Mouse (Mus musculus): ENCODE results near the gene Timp3.
"Not testable (repeated sequence)": the region's sequence is repeated elsewhere in the genome, so short reads cannot be mapped to it uniquely, and the experiment has no call there.

Timp3 gene

DNA sequence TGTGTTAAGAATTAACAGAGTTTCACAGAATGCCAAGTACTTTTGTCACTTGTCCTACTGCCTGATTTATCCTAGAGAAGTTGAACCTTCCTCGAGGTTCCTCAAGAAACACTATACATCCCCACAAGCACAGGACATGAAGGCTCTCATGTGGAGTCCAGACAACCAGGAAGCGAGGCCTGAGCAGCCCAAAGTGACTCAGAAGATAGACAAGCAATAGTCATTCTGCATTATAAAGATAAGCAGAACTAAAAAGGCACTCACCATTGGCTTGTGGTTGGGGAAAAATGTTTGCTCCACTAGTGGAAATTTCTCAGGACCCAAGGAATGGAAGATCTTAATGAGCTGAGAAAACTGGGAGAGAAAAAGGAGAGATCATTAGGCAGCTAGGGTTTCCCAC, 51.1 kb downstream of the Timp3 start:
- no peak for DNase-seq (ENCODE audit: low read depth, low spot score)

DNA sequence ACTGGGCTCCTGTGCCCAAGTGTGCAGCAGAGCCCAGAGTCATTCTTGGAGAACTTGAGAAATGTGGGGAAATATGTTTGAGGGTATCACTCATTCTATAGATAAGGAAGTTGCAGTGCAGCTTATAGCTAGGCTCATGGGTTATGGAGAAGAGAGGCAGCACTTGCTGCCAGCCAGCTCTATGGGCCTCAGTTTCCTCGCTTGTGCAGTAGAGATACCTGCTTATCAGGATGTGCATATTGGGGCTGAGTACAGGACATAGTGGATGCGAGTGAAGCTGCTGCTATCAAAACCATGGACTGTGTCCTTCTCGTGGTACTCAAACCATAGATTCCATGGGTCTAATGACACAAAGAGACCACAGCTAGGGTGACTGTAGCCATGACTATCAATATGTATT, 52.3 kb downstream of the Timp3 start:
- DNase-seq (ENCODE audit: low read depth, low spot score), result no peak

DNA sequence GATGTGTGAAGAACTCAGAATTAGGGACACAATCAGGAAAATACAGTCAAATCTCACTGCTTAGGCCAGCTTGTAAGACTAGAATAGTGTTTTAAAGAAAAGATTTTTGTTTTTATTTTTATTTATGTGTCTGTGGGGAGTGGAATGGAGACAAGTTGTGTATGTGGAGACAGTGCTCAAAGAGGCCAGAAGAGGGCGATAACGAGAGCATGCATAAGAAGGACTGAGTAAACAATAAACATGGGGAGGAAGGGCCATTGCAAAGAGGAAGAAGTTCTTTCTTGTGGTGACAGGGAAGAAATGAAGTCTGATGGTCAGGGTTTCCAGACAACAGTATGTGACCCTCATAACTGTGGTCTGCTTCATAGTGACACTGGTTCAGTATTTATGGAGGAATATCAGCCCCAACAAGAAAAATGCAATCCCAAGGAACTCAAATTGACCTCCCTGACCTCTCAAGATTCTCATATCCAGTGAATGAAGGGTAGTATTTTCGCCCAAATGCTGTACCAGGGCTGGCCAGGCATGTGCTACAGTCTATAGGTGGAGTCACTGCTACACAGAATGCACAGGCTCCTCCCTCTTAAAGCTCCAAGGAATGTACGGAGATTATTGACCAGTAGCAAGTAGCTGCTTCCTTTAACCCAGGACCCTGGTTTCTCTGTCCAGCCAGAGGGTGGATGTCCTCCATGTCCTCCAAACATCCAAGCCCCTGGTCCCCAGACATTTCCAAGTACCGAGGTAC, 56.8 kb downstream of the Timp3 start:
- no peak for DNase-seq (ENCODE audit: low read depth, low spot score)

DNA sequence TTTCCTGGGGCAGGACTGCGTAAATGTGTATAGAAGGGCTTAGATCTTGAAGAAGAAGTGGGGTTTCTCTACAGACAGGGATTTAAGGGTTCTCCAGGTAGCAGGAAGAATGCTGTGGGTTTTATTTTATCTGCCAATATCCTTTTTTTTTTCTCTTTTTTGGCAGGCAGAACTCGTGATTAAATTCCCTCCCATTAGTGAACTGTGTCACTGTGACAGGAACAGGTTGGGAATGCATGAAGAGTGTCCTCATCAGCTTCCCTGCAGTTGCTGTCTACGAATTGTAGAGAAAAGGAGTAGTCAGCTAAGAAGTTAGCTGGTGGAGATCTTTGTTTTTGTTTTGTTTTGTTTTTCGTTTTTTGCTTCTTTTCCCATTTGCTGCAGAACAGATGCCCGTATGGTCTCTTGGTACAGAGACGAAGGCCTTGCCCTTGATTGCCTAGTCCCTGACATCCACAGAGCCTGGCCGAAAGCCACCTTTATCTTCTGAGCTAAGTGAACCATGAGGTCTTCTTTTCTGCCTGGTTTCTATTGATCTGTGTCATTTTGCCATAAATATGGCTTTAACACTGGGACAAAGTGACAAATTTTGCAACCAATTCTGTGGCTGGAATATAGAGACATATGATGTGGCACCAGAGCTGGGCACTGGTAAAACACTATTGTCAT, 58.3 kb downstream of the Timp3 start:
- no peak for DNase-seq (ENCODE audit: low read depth, low spot score)

DNA sequence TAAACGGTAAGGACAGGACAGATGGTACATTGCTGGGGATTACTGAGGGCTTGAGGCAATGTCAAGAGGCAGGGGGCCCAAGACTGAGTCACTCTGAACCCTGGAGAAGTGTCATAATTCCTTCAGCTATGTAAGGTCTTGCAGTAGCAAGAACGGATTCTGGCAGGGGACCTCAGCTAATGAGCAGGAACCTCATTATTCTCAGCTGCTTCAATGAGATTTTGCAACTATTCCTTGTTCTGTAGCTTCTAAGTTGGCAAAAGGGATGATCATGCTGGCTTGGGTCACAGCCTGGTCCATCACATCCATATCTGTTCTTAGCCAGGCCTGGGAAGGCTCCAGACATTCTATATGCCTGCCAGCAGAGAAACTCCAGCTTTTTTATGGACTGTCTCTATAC, 59.0 kb downstream of the Timp3 start:
- DNase-seq (ENCODE audit: low read depth, low spot score), result no peak

DNA sequence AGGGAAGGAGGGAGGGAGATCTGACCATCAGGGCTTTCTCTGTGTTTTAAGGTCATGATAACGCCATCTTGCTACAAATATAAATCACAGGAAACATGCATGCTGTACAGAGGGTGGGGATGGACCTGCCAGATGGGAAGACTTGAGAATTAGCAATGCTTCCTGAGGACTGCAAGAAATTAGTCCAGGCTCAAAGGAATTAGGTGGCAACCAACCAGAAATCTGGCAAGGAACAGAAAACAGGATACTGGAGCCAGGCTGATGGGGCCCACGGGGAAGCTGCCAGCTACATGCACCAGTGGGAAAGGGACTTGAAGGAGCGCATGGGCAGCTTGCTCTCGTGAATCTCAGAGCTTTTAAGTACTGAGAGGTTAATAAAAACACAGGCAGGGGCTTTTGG, 59.5 kb downstream of the Timp3 start:
- no peak for DNase-seq (ENCODE audit: low read depth, low spot score)

DNA sequence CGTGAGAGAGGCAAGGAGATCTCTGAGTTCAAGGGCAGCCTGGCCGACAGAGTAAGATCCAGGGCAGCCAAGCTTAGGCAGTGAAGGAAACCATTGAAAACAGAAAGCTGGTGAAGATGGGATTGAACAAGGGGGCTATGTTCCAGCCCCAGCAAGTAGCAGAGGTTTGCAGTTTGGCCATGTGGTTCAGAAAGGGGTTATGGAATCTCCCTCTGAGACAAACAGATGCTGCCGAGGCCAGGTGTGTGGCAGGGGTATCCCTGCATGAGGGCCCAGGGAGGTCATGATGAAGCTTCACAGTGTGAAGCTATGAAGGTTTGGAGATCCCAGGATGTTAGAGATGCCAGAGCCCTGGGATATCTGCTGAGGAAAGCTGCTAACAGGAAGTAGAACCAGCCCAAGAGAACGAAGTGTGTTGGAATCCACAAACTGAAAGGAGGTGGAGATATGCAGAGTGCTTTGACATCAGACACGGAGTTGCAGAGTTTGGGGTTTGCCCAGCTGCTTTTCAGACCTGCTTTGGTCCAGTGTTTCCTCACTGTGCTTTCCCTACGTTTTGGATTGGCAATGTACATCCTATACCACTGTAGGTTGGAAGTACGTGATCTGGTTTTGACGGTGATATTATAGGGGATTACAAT, 63.6 kb downstream of the Timp3 start:
- DNase-seq (ENCODE audit: low read depth, low spot score), result no peak

DNA sequence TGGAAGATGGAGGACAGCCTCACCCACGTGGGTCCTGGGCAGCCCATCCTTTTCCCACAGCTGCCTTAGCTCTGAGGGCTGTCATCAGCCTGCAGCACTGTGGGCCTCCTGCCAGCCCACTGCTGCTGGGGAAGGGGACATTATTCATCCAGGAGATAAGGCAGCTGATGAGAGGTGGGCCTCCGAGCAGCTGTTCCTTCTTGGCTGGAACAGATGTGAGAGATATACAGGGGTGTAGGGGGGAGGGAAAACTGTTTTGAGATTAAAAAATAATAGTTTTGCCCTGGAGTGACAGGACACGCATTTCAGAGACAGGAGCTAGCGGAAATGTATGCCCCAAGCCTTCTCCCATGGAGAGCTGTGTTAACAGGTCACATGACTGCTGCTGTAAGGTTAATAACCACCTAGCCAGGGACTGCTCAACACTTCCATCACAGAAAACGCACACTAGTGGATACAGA, 65.5 kb downstream of the Timp3 start:
- no peak for DNase-seq (ENCODE audit: low read depth, low spot score)

DNA sequence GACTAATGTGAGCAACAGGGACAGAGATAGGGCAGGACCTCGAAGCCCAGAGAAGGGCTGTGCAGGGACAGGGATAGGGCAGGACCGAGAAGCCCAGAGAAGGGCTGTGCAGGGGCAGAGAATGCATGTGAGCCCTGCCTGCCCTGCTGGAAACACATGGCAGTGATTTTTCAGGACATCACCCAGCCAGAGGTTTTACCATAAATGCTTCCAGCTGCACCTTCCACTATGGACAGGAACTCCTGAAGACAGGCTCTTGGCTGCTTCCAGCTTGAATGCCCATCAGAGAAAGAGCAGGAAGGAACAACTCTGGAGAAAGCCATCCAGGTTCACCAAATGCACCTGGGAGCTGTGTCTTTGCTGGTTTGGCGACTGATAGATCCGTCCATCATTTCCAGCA, 67.2 kb downstream of the Timp3 start:
- DNase-seq (ENCODE audit: low read depth, low spot score), result no peak

DNA sequence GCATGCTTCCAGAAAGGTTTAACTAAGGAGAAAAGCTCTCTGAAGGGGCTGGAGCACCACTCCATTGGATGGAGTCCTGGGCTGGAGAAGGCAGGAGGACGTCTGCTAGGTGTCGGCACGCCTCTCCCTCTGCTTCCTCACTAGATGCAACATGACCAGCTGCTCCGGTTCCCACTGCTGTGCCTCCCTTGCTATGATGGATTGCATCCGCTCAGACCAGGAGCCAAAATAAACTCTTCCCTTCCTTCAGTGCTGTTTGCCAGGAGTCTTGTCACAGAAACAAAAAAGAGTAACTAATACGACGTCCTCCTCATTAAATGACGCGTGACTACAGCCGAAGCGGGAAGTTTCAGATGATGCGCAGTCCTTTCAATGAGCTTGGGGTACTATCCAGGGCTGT, 68.6 kb downstream of the Timp3 start:
- no peak for DNase-seq (ENCODE audit: low read depth, low spot score)

DNA sequence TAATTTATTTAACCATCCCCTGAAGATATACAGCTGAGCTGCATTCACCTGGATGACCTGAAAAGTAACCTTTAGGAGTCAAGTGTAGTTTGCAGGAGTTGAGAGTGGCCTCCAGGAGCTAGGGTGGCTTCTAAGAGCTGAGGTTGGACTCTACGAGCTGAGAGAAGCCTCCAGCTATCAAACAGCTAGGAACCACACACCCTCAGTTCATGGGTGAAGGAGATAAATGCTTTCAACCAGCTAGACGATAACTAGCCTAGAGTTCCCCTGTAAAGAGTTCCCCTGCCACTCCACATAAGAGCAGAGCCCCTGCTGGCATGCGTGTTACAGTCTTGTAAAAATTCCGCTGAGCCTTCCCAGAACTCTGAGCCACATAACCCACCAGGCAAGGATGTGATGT, 69.2 kb downstream of the Timp3 start:
- DNase-seq (ENCODE audit: low read depth, low spot score), result no peak

DNA sequence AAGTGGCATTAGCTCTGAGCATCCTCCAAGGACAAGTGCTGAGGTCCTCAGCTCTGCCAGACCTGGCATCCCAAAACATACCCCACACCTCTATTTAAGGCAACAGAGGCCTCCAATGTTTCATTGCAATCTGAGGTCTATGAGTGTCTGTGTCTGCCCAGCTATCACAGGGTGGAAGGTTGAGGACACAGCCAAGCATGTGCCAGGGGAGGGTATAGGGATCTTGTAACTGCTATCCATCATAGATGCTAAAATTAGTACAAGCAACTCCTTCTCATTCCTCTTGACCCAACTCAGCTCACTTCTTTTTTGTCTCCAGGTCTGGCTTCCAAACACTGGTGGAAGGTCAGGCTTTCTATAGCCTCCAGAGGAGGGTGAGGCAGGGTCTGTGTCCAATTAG, 71.4 kb downstream of the Timp3 start:
- DNase-seq (ENCODE audit: low read depth, low spot score), result no peak

DNA sequence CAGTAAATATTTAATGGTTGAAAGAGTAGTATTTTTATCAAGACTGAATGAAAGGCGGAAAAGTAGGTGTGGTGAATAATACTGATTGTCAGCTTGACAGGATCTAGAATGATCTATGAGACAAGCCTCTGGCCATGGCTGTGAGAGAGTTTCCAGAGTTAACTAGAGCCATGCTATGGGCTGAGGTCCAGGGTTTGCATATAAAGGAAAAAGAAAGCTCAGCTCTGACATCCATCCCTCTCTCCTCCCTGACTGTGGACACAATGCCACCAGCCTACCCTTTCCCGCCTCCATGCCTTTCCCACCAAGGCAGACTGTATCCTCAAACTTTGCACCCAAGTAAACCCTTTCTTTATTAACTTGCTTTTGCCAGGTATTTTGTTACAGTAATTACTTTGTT, 73.9 kb downstream of the Timp3 start:
- no peak for DNase-seq (ENCODE audit: low read depth, low spot score)

DNA sequence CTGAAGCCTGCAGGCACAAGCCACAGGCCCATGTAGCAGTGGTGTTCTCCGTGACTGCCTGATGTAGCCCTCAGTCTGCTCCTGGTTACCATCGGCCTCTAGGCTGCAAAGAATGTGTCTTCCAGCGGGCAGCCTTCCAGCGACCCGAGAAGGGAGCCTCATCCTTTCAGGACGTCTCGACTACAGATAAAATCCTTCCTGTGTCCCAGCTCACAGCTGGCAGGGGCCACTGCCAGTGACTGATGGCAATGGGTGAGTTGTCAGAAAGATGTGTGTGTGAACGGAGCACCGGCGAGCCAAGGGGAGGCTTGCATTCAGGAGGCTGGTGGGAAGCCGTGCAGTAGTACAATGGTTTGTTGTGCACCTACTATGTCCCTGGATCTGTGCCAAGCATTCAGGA, 75.7 kb downstream of the Timp3 start:
- no peak for DNase-seq (ENCODE audit: low read depth, low spot score)

DNA sequence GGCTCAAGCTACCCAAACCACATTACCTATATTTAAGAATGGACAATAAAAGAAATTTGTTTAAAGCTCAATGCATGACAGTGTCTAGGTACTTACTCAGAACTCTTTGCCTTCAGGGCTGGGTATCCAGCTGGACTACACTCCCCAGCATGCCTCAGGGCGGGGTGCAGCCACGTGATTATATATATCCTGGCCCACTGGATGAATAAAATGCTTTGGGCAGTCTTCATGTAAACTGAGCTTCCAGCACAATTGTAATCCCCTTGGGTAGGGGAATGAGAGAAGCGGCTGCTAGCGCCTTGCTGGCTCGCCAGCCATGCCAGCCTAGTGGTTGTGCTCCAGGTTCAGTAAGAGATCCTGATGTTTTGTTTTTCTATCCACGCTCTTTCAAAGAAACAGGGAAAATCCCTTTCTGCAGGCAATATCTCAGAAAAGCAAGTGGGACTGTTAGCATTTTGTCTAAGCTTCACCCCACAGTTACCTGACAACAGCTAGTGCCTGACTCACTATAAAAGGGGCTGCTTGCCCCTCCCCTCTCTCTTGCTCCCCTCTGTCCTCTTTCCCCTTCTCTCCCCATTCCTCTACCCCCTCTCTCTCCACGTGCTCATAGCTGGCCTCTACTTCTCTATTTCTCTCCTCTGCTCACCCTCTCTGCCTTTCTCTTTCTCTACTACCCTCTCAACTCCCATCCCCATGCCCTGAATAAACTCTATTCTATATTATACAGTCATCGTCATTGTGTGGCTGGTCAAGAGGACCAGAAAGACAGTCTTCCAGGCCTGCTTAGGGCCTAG, 76.4 kb downstream of the Timp3 start:
- no peak for DNase-seq (ENCODE audit: low read depth, low spot score)

DNA sequence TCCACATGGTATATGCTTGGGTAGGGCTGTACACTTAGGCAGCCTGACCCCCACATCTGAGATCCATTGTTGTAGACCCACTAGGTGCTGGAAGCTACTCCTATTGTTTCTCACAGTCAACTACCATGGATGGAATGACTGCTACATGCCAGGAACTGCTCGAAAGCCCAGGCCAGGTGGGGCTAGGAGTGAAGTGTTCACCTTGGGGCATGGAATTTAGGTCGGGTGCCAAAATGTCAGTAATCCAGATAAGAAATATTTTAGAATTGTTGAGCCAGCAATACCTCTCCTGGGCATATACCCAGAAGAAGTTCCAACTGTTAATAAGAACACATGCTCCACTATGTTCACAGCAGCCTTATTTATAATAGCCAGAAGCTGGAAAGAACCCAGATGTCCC, 78.6 kb downstream of the Timp3 start:
- DNase-seq (ENCODE audit: low read depth, low spot score), result not testable (repeated sequence)

DNA sequence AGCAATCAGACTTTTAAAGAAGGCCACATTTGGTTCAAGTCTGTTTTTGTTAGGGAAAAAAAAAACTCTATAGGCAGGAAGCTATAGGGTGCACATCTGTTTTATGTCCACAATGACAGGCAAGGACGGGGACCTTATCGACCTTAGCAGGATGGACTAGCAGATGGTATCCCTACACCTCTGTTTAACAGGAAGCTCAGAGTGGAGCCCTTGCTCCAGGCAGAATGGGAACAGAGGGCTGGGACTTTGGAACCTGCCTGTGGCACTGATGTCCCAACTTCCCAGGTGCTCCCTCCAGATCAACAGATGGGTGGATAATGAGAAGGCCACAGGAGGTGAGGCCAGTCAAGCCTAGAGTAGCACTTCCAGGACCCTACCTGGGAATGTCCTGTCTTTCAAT, 80.5 kb downstream of the Timp3 start:
- no peak for DNase-seq (ENCODE audit: low read depth, low spot score)

DNA sequence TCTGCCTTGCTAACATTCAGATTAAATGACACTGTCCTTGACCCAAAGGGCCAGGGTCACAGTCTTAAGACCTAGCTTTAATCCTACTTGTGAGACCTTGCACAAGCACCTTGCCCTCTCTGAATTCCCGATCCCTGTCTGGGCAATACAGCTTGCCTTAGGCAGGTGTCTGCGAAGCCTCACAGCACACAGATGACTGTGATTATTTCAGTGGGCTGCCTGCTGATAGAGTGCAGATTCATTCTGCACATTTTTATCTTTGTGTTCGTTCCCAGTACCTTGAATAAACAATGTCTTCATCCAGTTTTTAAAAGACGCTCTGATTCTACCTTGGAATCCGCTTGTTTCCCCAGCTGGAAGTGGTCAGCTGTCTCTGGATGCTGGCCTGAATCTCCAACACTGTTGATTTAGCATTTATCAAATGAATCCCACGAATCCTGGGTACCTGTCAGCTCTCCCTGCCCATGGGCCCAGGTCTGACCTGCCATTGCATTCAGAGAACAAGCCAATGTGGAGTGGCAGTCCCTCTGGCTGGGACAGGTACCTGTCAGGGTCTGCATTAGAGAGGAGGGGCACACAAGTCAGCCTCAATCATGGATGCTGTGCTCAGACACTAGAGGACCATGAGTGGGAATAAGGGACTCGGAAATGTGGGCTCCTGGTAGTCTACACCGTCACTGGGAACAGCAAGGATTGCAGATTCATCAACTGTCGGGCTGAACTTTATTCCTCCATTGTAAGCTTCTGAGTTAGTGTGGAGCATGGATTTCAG, 81.2 kb downstream of the Timp3 start:
- no peak for DNase-seq (ENCODE audit: low read depth, low spot score)

DNA sequence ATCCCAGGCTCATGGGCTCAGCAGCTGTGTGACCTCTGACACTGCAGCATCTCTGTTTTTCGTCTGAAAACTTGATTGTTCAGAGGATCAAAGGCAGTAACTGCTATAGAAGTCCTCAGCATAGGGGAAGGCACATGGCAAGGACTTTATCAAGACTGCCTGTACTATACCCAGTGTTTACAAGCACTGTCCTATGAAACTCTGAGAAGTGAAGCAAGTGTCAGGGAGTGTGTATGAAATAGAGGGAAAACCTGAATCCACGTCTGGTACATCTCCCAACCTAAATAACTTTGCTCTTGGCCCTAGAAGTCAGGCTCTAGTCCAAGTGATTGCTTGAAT, 81.7 kb downstream of the Timp3 start:
- no peak for DNase-seq (ENCODE audit: low read depth, low spot score)

DNA sequence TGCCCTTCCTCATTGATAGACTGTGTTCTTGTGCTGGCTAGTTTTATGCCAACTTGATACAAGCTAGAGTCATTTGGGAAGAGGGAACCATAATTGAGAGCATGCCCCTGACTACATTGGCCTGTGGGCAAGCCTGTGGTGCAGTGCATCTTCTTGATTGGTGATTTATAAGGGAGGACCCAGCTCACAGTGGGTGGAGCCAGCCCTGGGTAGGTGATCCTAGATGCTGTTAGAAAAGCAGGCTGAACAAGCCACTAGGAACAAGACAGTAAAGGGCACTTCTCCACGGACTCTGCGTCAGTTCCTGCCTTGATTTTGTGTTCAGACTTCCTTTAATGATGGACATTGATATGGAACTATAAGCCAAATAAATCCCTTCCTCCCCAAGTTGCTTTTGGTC, 84.5 kb downstream of the Timp3 start:
- no peak for DNase-seq (ENCODE audit: low read depth, low spot score)

DNA sequence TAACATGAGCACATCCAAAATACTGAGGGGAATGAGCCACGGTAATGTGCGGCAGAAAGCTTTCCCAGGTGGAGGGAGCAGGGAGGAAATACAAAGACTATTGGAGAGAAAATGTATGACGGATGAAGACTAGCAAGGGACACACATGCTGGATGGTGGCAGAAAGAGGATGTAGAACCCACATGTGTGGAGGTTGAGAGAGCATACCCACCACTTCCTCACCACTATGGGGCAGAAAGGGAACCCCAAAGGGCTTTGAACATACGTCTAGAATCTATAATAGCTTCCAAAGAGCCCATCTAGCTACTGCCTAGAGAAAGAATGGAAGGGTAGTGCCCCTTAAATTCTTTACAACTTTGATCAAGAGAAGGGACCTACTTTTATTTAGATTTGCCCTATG, 85.5 kb downstream of the Timp3 start:
- no peak for DNase-seq (ENCODE audit: low read depth, low spot score)

DNA sequence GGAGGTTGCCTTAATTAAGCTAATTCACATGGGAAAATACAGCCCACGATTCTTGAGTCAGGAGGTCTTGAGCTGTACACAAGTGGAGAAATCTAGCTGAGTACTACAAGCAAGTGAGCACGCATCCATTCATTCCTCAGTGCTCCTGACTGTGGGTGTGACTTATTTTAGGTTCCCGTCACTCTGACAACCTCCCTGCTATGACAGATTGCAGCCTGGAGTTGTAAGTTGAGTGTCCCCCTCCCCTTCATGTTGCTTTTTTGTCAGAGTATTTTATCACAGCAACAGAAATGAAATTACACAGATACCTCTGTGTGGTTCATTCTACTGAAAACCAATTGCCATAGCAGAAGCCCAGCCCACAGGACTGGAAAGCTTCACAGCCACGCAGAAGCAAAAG, 86.1 kb downstream of the Timp3 start:
- DNase-seq (ENCODE audit: low read depth, low spot score), result no peak

Data from forelimb bud, embryonic 11.5 days (tissue).